Mouse (Mus musculus): ENCODE measurements around the gene Ndufs5. TPM values are rescaled to one million over a fixed set of nuclear protein-coding genes. Genes with fewer than 3 reads are reported as not detected.
A peak's percentile ranks its signal among the peaks of the same experiment; 100 is the strongest.

Ndufs5 gene
- total RNA-seq, 2 experiments from 2014 or later, result 180 to 195 TPM

DNA sequence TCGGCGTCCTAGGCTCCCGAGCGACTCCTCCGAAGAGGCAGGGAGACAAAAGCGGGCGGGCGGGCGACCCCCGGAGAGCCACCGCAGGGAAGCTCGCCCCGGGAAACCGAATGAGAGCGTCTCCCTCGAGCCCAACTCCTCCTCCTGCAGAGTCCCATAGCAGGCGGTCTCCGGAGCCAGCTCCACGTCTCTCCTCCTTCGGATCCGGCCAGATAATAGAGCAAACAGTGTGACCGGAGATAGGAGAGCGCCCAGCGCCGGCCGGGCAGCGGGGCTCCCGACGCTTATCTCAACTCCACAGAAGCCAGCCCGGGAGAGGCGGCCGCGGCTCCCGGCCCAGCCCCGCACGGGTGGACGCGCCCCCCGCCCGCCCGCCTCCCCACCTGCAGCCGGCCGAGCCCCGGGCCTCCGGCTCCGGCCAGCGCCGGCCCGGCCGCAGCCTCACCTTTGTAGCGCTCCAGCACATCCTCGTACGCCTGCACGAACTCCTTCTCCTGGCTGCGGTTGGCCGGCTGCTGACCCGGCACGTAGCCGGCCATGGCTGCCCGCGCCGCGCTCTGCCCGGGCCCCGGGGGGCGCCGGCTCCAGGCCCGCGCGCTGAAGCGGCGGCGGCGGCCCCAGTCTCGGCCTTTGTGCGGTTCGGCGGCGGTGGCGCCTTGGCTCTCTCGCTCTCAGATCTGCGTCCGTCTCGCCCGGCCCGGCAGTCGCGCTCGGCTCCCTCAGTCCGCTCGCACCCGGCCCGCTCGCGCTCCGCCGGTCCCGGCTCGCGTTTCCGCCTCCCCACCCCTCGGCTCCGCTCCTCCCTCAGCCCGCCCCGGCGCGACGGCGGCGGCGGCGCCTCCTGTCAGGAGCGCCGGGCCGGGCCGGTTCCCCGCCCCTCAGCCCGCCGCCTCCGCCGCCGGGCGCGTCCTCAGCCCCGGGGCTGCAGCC, 53.7 kb downstream of the Ndufs5 start:
- DNase-seq (ENCODE audit: low spot score in 2 of 2), result peak; percentile 74 to 79
- intact Hi-C loops (cut with DNase I), result loop anchor here (2.0 to 5.0 kb wide), 2 partner anchors 29 to 137 kb away; no protein-coding TSS in a partner anchor

DNA sequence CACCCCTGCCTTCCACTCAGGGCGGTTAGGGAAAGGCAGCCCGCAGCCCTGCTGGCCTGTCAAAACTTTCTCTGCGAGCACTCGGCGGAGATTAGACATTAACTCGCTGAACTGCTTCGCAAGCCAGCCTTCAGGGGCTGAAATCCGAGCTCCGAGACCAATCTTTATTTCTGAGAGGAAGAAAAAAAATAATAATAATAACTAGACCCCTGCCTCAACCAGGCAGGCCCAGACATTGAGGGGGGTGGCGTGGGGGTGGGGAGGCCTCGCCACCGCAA, 54.4 kb downstream of the Ndufs5 start:
- intact Hi-C loops (cut with DNase I), result loop anchor here (5.0 kb wide), 1 partner anchor 136 kb away; no protein-coding TSS in a partner anchor
- DNase-seq (ENCODE audit: low spot score in 2 of 2), result no peak

DNA sequence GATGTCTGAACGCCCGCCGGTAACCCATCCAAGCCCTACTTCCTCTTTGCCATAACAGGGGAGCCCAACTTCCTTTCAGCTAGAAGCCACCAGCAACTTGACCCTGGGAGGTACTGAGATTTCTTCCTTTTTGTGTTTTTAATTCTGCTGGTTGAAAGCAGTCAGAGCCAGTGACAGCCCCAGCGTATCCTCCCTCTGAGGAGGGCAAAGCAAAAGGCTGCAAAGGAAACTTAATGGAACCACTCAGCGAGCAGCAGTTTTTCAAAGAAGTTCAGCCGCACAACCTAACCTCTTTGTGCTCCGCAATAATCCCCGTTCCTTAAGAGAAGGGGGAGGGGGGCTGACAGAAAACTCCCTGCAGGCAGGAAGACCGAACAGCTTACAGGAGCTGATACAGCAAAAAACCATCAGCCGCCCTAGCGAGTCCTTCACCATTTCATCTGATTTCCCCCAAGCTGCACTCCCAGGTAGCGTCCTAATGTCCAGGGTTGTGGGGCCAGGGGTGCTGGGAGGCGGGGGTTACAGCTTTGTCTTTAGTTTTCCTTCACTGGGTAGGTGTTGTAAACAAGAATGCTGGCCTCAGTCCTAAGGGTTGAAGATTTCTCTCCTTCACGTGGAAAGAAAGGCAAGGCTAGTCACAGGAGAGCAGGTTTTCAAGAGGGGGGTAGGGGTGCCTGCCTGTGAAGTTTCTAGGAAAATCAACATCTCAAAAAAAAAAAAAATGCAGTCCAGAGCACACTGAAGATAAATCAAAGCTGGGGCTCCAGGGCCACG, 54.9 kb downstream of the Ndufs5 start:
- intact Hi-C loops (cut with DNase I), result loop anchor here (5.0 kb wide), 1 partner anchor 136 kb away; no protein-coding TSS in a partner anchor
- DNase-seq (ENCODE audit: low spot score in 2 of 2), result no peak

Other genes starting within 250 kb of the Ndufs5 start
- 100 to 1,000 TPM; 187 to 233 TPM for gene Macf1, start 33.8 kb downstream of the Ndufs5 start, total RNA-seq (2021)
- gene Akirin1, start 32.1 kb upstream of the Ndufs5 start, total RNA-seq (2021), result 10 to 100 TPM; 60.4 to 64.2 TPM
- gene Rhbdl2, start 69.7 kb upstream of the Ndufs5 start, total RNA-seq (2021), result under 1 TPM; 0.57 to 0.91 TPM
- not detected for gene 4933427I04Rik, start 141.5 kb upstream of the Ndufs5 start, total RNA-seq (2021)
- gene Mycbp, start 186.6 kb upstream of the Ndufs5 start, total RNA-seq (2021), result 10 to 100 TPM in 1 of 2 experiments, 1 to 10 TPM in 1; 8.4 to 16.3 TPM
- 10 to 100 TPM; 62.1 to 62.6 TPM for gene Rragc, start 199.2 kb upstream of the Ndufs5 start, total RNA-seq (2021)
- not detected for gene 4930535I16Rik, start 199.8 kb upstream of the Ndufs5 start, total RNA-seq (2021)

Data from left cerebral cortex, postnatal 36 days (tissue).